Mouse (Mus musculus): Measurements from ENCODE around the gene Fgf12. TPM values are rescaled to one million over a fixed set of nuclear protein-coding genes. Genes with fewer than 3 reads are reported as not detected.

Gene Fgf12
- polyA plus RNA-seq, 1 experiment from 2014 or later = 0.74 TPM

- Histone ChIP-seq H3K9ac (ENCODE audit: low read length) (no peak overlapping the region), H3K27me3 (ENCODE audit: control insufficient read depth, insufficient read depth, low read length) (no peaks in the 10 kb centered on the region), H3K27ac (replicated peaks) (no peak overlapping the region), H3K36me3 (ENCODE audit: control insufficient read depth, insufficient read depth, low read length) (no peaks in the 10 kb centered on the region), H3K4me1 (replicated peaks; ENCODE audit: control insufficient read depth, insufficient read depth) (no peaks in the 10 kb centered on the region), H3K4me3 (ENCODE audit: low read depth, low read length) (no peak overlapping the region), H3K9me3 (ENCODE audit: control insufficient read depth, low read length) (no peaks in the 10 kb centered on the region), H3K4me2 (replicated peaks; ENCODE audit: low read depth) (no peak overlapping the region)
- ATAC-seq (ENCODE audit: low FRiP score, low TSS enrichment) (no peak), DNase-seq (ENCODE audit: low spot score) (no peak)
- 86% methylated on average over 6 of the region's 6 CpGs for WGBS
- no peak for TF ChIP-seq EP300 (optimal IDR thresholded peaks at IDR 0.05)
- no peak for TF ChIP-seq CTCF (IDR thresholded peaks at IDR 0.05; ENCODE audit: low read depth)
These were observed 26.1 kb downstream of the Fgf12 start for GRCm38 (mm10) chr16:28726792-28727191.

- TF ChIP-seq EP300 (optimal IDR thresholded peaks at IDR 0.05) (no peak), CTCF (IDR thresholded peaks at IDR 0.05; ENCODE audit: low read depth) (no peak)
- no peaks in the 10 kb centered on the region for H3K36me3 ChIP-seq (ENCODE audit: control insufficient read depth, insufficient read depth, low read length)
- 45% methylated on average over 3 of the region's 3 CpGs for WGBS
These were observed 46.2 kb downstream of the Fgf12 start for GRCm38 (mm10) chr16:28706623-28707022.

GRCm38 (mm10) chr16:28700346-28700745 lies 52.5 kb downstream of the Fgf12 start:
- Histone ChIP-seq H3K4me3 (ENCODE audit: low read depth, low read length) (no peak overlapping the region), H3K4me1 (replicated peaks; ENCODE audit: control insufficient read depth, insufficient read depth) (no peaks in the 10 kb centered on the region), H3K9ac (ENCODE audit: low read length) (no peak overlapping the region), H3K4me2 (replicated peaks; ENCODE audit: low read depth) (no peak overlapping the region), H3K9me3 (ENCODE audit: control insufficient read depth, low read length) (no peaks in the 10 kb centered on the region), H3K27ac (replicated peaks) (no peak overlapping the region), H3K27me3 (ENCODE audit: control insufficient read depth, insufficient read depth, low read length) (no peaks in the 10 kb centered on the region), H3K36me3 (ENCODE audit: control insufficient read depth, insufficient read depth, low read length) (no peaks in the 10 kb centered on the region)
- no peak for ATAC-seq (ENCODE audit: low FRiP score, low TSS enrichment)
- DNase-seq (ENCODE audit: low spot score) = no peak
- no peak for TF ChIP-seq EP300 (optimal IDR thresholded peaks at IDR 0.05)
- no peak for TF ChIP-seq CTCF (IDR thresholded peaks at IDR 0.05; ENCODE audit: low read depth)
- 65% methylated on average over 4 of the region's 4 CpGs for WGBS

More at GRCm38 (mm10) chr16:28706623-28707022, 46.2 kb downstream of the Fgf12 start:
- Histone ChIP-seq H3K9me3 (ENCODE audit: control insufficient read depth, low read length) (no peaks in the 10 kb centered on the region), H3K27ac (replicated peaks) (no peak overlapping the region), H3K27me3 (ENCODE audit: control insufficient read depth, insufficient read depth, low read length) (no peaks in the 10 kb centered on the region), H3K4me2 (replicated peaks; ENCODE audit: low read depth) (no peak overlapping the region), H3K4me3 (ENCODE audit: low read depth, low read length) (no peak overlapping the region), H3K4me1 (replicated peaks; ENCODE audit: control insufficient read depth, insufficient read depth) (no peaks in the 10 kb centered on the region), H3K9ac (ENCODE audit: low read length) (no peak overlapping the region)
- DNase-seq (ENCODE audit: low spot score) = no peak
- ATAC-seq (ENCODE audit: low FRiP score, low TSS enrichment) = no peak

GRCm38 (mm10) chr16:28696851-28697250 lies 56.0 kb downstream of the Fgf12 start:
- TF ChIP-seq EP300 (optimal IDR thresholded peaks at IDR 0.05) (no peak), CTCF (IDR thresholded peaks at IDR 0.05; ENCODE audit: low read depth) (no peak)
- H3K4me3 ChIP-seq (ENCODE audit: low read depth, low read length) = no peak overlapping the region
- no peak overlapping the region for H3K27ac ChIP-seq (replicated peaks)
- H3K27me3 ChIP-seq (ENCODE audit: control insufficient read depth, insufficient read depth, low read length) = no peaks in the 10 kb centered on the region
- H3K36me3 ChIP-seq (ENCODE audit: control insufficient read depth, insufficient read depth, low read length) = no peaks in the 10 kb centered on the region
- H3K4me1 ChIP-seq (replicated peaks; ENCODE audit: control insufficient read depth, insufficient read depth) = no peaks in the 10 kb centered on the region
- WGBS = 45% methylated on average over 3 of the region's 3 CpGs
- ATAC-seq (ENCODE audit: low FRiP score, low TSS enrichment) = no peak
- H3K9me3 ChIP-seq (ENCODE audit: control insufficient read depth, low read length) = no peaks in the 10 kb centered on the region
- DNase-seq (ENCODE audit: low spot score) = no peak
- no peak overlapping the region for H3K9ac ChIP-seq (ENCODE audit: low read length)
- H3K4me2 ChIP-seq (replicated peaks; ENCODE audit: low read depth) = no peak overlapping the region

GRCm38 (mm10) chr16:28694113-28694899 lies 58.6 kb downstream of the Fgf12 start:
- TF ChIP-seq EP300 (optimal IDR thresholded peaks at IDR 0.05) (no peak), CTCF (IDR thresholded peaks at IDR 0.05; ENCODE audit: low read depth) (no peak)
- no peak overlapping the region for H3K4me3 ChIP-seq (ENCODE audit: low read depth, low read length)
- peak overlapping the region; percentile 34 for H3K4me2 ChIP-seq (replicated peaks; ENCODE audit: low read depth)
- H3K9me3 ChIP-seq (ENCODE audit: control insufficient read depth, low read length) = no peaks in the 10 kb centered on the region
- no peak overlapping the region for H3K9ac ChIP-seq (ENCODE audit: low read length)
- H3K27me3 ChIP-seq (ENCODE audit: control insufficient read depth, insufficient read depth, low read length) = no peaks in the 10 kb centered on the region
- ATAC-seq (ENCODE audit: low FRiP score, low TSS enrichment) (no peak), DNase-seq (ENCODE audit: low spot score) (no peak)
- no peaks in the 10 kb centered on the region for H3K36me3 ChIP-seq (ENCODE audit: control insufficient read depth, insufficient read depth, low read length)
- H3K27ac ChIP-seq (replicated peaks) = no peak overlapping the region
- 46% methylated on average over 15 of the region's 15 CpGs for WGBS
- no peaks in the 10 kb centered on the region for H3K4me1 ChIP-seq (replicated peaks; ENCODE audit: control insufficient read depth, insufficient read depth)

- H3K36me3 ChIP-seq (ENCODE audit: control insufficient read depth, insufficient read depth, low read length) = no peaks in the 10 kb centered on the region
- no peak overlapping the region for H3K9ac ChIP-seq (ENCODE audit: low read length)
- ATAC-seq (ENCODE audit: low FRiP score, low TSS enrichment) (no peak), DNase-seq (ENCODE audit: low spot score) (no peak)
- no peak overlapping the region for H3K4me2 ChIP-seq (replicated peaks; ENCODE audit: low read depth)
- H3K27me3 ChIP-seq (ENCODE audit: control insufficient read depth, insufficient read depth, low read length) = no peaks in the 10 kb centered on the region
- TF ChIP-seq CTCF (IDR thresholded peaks at IDR 0.05; ENCODE audit: low read depth) (no peak), EP300 (optimal IDR thresholded peaks at IDR 0.05) (no peak)
- 82% methylated on average over 9 of the region's 9 CpGs for WGBS
- H3K4me3 ChIP-seq (ENCODE audit: low read depth, low read length) = no peak overlapping the region
- no peak overlapping the region for H3K27ac ChIP-seq (replicated peaks)
- H3K4me1 ChIP-seq (replicated peaks; ENCODE audit: control insufficient read depth, insufficient read depth) = no peaks in the 10 kb centered on the region
- no peaks in the 10 kb centered on the region for H3K9me3 ChIP-seq (ENCODE audit: control insufficient read depth, low read length)
These were observed 63.9 kb downstream of the Fgf12 start for GRCm38 (mm10) chr16:28688861-28689385.
